Mouse (Mus musculus) intestine, embryonic 15.5 days (tissue): ENCODE measurements at regions not wholly inside any gene's neighbourhood (a gene's known extent, or its start where the extent isn't known, plus 50 kb on each side); places are given as distances from the start of the nearest gene placed in this dataset.

Source experiments
- ATAC-seq: fragments of 200-750 bp; cut with Nextera tagmentation; 2 replicates; pipeline ENCODE4 v1.8.0; 2017; ENCODE audit warnings: moderate TSS enrichment, moderate library complexity
- H3K27ac ChIP-seq: fragments of 300-500 bp; sonication (generic); 2 replicates; pipeline ENCODE4 v1.5.1; 2015; ENCODE audit warnings: mild to moderate bottlenecking, inconsistent platforms
- H3K27me3 ChIP-seq: fragments of 300-500 bp; sonication (generic); replicated peaks from 2 replicates; pipeline ENCODE4 v1.6.1; 2015; ENCODE audit warnings: inconsistent platforms
- H3K36me3 ChIP-seq: fragments of 300-500 bp; sonication (generic); 2 replicates; pipeline ENCODE4 v1.6.1; 2015; ENCODE audit warnings: inconsistent platforms
- H3K4me1 ChIP-seq: fragments of 300-500 bp; sonication (generic); replicated peaks from 2 replicates; pipeline ENCODE4 v1.6.1; 2015; ENCODE audit warnings: inconsistent platforms
- H3K4me2 ChIP-seq: fragments of 300-500 bp; sonication (generic); replicated peaks from 2 replicates; pipeline ENCODE4 v1.6.1; 2015; ENCODE audit warnings: mild to moderate bottlenecking, inconsistent platforms
- H3K4me3 ChIP-seq: fragments of 300-500 bp; sonication (generic); replicated peaks from 2 replicates; pipeline ENCODE4 v1.5.1; 2015; ENCODE audit warnings: inconsistent platforms
- H3K9ac ChIP-seq: fragments of 300-500 bp; sonication (generic); 2 replicates; pipeline ENCODE4 v1.6.1; 2015; ENCODE audit warnings: inconsistent platforms
- H3K9me3 ChIP-seq: fragments of 300-500 bp; sonication (generic); 2 replicates; pipeline ENCODE4 v1.6.1; 2016; ENCODE audit warnings: inconsistent platforms
- WGBS: fragments of 180-500 bp; shearing (Covaris S2); methylation state at CpG from one replicate; pipeline ENCODE4 v1.1.7; 2015; 5-methylcytosine and 5-hydroxymethylcytosine counted together

DNA sequence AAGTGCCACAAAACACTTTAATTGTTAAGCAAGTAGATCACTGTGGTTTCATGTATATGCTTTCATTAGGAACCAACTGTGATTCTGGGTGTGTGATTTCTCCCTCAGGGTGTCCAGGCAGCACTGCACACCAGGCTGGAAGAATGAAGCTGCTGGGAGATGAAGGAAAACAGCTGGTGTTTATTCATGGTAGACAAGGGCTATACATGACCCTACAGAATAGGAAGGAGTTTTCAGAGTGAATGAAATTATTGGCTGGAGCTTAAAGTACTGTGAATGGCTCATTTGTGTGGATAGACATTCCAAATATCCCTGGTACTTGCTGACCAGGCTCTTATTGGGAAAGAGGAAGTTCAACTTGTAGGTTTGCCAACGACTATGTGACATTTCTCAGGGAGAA, 264.3 kb upstream of the Kif18a start:
- ATAC-seq: no peak
- Histone ChIP-seq H3K9me3 (no peaks in the 10 kb centered on the region), H3K9ac (no peak overlapping the region), H3K4me2 (no peak overlapping the region), H3K4me1 (no peaks in the 10 kb centered on the region), H3K36me3 (no peaks in the 10 kb centered on the region), H3K27me3 (no peaks in the 10 kb centered on the region), H3K4me3 (no peak overlapping the region), H3K27ac (no peak overlapping the region)
- 33% methylated on average over 1 of the region's 1 CpGs for WGBS

DNA sequence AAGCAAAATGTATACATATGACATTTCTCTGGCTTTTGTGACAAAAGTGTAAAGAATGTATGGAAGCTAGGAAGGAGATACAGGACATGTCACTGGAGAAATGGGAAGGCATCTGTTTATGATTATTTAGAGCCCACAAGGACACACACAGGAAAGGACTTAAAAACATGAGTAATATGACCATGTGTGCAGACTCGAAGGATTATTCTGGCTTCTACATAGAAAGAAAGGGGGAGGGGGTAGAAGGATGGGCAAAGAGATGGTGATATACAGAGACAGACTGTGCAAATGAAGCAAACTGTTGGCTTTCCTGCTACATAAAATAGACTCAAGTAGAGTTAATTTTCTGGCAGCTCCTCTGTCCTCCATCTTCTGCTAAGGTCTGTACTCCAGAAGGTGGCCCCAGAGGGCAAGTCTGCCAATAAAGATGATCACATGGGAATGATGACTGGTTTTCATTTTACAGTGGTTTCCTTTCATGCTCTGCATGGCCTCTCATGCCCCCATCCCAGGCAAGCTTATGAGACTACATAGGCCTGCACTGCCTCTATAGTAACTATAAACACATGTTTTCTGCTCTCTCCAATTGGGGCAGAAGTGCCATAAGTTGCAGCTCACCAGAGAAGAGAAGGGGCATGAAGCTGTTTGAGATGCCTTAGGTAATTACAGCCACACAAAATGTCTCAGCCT, 263.4 kb upstream of the Kif18a start:
- Histone ChIP-seq H3K4me1 (no peaks in the 10 kb centered on the region), H3K9me3 (no peaks in the 10 kb centered on the region), H3K36me3 (no peaks in the 10 kb centered on the region), H3K4me2 (no peak overlapping the region), H3K27ac (no peak overlapping the region), H3K4me3 (no peak overlapping the region), H3K9ac (no peak overlapping the region), H3K27me3 (no peaks in the 10 kb centered on the region)
- no peak for ATAC-seq
- 53% methylated on average over 1 of the region's 1 CpGs for WGBS

DNA sequence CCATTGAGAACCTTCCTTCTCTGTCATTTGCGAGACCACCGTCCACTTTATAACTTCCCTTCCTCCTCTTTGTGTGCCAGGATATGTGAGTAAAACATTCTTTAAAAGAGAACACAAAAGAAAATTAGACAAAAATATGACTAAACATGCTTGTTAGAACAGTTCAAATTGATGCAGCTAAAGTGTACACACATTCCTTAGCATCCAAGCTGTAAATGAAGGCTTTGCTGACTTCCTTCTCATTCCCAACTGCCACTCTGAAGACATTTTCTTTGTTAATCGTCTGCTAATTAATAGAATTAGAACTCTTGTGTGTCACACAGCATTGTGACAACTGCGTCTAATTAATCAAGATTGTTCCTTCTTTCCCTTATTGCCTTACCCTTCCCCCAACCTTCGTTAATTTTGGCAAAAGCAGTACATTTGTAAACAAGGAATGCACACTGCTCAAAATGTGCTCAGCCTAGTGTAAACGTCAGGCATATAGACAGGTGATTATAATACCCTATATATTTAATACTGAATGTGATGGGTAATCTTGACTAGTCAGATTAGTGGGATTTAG, 242.3 kb upstream of the Kif18a start:
- Histone ChIP-seq H3K9ac (no peak overlapping the region), H3K27ac (no peak overlapping the region), H3K36me3 (no peaks in the 10 kb centered on the region), H3K27me3 (no peaks in the 10 kb centered on the region), H3K4me2 (no peak overlapping the region), H3K9me3 (no peaks in the 10 kb centered on the region), H3K4me1 (no peaks in the 10 kb centered on the region), H3K4me3 (no peak overlapping the region)
- 66% methylated on average over 6 of the region's 6 CpGs for WGBS
- no peak for ATAC-seq
